Mouse (Mus musculus): ENCODE data around the gene Bet1l. TPM values are rescaled to one million over a fixed set of nuclear protein-coding genes. Genes with fewer than 3 reads are reported as not detected.

The Bet1l gene
- polyA plus RNA-seq, 1 experiment from 2014 or later: 22.5 TPM

DNA sequence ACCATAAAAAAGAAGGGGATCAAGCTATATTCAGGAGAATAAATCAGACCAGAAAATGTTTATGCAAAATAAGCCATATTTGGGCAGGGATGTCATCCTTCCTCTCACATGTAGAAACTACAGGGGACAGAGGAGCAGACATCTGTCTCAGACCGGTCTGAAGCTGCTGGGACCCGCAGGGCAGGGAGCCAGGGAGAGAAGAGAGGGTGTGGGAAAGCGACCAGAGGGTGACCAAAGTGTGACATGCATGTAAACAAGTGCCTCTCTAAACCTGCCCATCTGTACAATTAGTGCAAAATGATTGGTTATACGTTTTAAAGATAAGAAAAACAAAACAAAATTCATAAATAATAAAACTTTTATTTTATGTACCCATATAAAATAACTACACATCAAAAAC, 37.2 kb downstream of the Bet1l start:
- DNase-seq (ENCODE audit: extremely low spot score, low spot score): no peak
- Histone ChIP-seq H3K27me3 (ENCODE audit: poor library complexity, severe bottlenecking) (no peaks in the 10 kb centered on the region; the same call in 1 of the 2 replicates), H3K27ac (no peak overlapping the region), H3K36me3 (replicated peaks) (no peaks in the 10 kb centered on the region), H3K4me3 (no peak overlapping the region), H3K4me1 (peaks cover 10% of the 10 kb centered on the region), H3K9me3 (no peaks in the 10 kb centered on the region)
- 87% methylated on average over 4 of the region's 4 CpGs for WGBS

DNA sequence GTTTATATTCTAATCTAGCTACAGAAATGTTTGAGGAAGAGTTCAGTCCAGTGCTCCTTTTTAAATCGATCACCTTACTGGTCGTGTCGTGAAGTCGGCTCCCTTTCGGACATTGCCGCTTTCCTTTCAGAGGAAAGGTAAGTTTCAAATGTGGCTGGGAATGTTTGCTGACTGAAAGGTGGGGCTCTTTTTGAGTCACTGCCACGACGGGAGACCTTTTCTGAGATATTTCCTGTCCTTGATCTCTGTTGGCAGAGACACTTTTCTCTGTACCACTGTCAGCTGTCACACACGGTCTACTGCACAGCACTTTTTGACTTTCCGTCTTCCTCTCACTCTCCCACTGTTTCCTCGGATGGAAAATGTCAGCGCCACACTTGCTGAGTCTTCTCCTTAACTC, 44.5 kb downstream of the Bet1l start:
- Histone ChIP-seq H3K4me3 (no peak overlapping the region), H3K4me1 (no peaks in the 10 kb centered on the region), H3K27me3 (ENCODE audit: poor library complexity, severe bottlenecking) (no peaks in the 10 kb centered on the region), H3K36me3 (replicated peaks) (peaks cover 29% of the 10 kb centered on the region), H3K27ac (no peak overlapping the region), H3K9me3 (no peaks in the 10 kb centered on the region)
- 96% methylated on average over 12 of the region's 12 CpGs for WGBS
- DNase-seq (ENCODE audit: extremely low spot score, low spot score): no peak

DNA sequence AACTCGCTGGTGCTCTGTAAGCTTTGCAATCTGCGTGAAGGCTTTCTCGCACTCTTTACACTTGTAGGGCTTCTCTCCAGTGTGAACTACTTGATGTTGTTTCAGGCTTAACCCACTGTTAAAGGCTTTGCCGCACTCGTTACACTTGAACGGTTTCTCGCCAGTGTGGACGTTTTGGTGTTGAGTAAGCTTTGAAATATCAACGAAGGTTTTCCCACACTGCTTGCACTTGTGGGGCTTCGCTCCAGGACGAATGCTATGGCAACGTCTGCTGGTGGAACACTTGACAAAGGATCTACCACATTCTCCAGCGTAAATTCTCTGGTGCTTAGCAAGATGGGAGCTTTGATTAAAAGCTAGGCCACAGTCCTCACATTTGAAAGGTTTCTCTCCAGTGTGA, 45.7 kb downstream of the Bet1l start:
- 90% methylated on average over 13 of the region's 13 CpGs for WGBS
- Histone ChIP-seq H3K4me1 (no peaks in the 10 kb centered on the region), H3K36me3 (replicated peaks) (peaks cover 29% of the 10 kb centered on the region), H3K27ac (no peak overlapping the region), H3K27me3 (ENCODE audit: poor library complexity, severe bottlenecking) (no peaks in the 10 kb centered on the region), H3K4me3 (no peak overlapping the region), H3K9me3 (no peaks in the 10 kb centered on the region)
- no peak for DNase-seq (ENCODE audit: extremely low spot score, low spot score)

DNA sequence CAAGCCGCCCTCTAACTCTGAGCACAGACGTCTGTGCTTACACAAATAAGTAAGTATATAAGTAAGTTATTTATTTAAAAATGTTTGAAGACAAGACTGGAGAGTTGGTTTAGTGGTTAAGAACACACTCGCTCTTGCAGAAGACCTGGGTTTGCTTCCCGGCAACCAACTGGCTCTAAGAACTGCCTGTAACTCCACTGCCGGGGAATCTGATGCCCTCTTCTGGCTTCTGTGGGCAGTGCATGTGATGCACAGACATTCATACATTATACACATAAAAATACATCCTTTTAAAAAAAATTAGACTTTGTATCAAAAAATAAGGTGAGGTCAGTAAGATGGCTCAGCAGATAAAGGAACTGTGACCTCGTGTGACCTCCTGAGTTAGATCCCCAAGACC, 46.9 kb downstream of the Bet1l start:
- WGBS: 95% methylated on average over 6 of the region's 6 CpGs
- no peak overlapping the region for H3K27ac ChIP-seq
- no peak for DNase-seq (ENCODE audit: extremely low spot score, low spot score)

DNA sequence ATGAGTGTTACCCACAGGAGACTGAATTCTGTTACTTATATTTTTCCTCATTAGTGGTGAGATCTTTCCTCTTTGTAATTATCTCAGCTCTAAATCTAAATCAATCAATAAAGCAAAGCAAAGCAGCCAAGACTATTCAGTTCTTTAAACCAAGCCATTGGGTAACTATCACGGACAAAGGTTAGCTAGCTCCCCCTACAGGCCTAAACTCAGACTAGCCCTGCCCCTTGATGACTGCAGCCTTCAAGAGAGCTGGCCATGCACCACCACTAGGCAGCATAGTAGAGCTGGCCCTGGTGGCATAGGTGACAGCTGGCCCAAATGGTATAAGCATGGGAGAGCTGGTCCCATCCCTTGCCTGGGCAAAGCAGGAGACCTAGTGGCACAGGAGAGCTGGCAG, 51.7 kb downstream of the Bet1l start:
- Histone ChIP-seq H3K27me3 (ENCODE audit: poor library complexity, severe bottlenecking) (no peaks in the 10 kb centered on the region), H3K36me3 (replicated peaks) (peaks cover 5% of the 10 kb centered on the region), H3K4me3 (no peak overlapping the region), H3K4me1 (no peaks in the 10 kb centered on the region), H3K27ac (no peak overlapping the region), H3K9me3 (no peaks in the 10 kb centered on the region)
- WGBS: 9% methylated on average over 1 of the region's 1 CpGs
- DNase-seq (ENCODE audit: extremely low spot score, low spot score): no peak

More for the DNA sequence above, 46.9 kb downstream of the Bet1l start:
- peaks cover 29% of the 10 kb centered on the region for H3K36me3 ChIP-seq (replicated peaks)
- no peak overlapping the region for H3K4me3 ChIP-seq
- H3K4me1 ChIP-seq: no peaks in the 10 kb centered on the region
- H3K9me3 ChIP-seq: no peaks in the 10 kb centered on the region
- no peaks in the 10 kb centered on the region for H3K27me3 ChIP-seq (ENCODE audit: poor library complexity, severe bottlenecking)

Other genes with a start within 250 kb of the Bet1l start
- not detected in 2 replicates for gene Olfr61, start 228.6 kb downstream of the Bet1l start, polyA plus RNA-seq (2016; fragmentation: Nextera tagmentation; extraction: Ambion mirVana)
- gene Olfr53, start 211.1 kb downstream of the Bet1l start, polyA plus RNA-seq (2016; fragmentation: Nextera tagmentation; extraction: Ambion mirVana): not detected in 2 replicates
- gene Olfr539, start 197.6 kb downstream of the Bet1l start, polyA plus RNA-seq (2016; fragmentation: Nextera tagmentation; extraction: Ambion mirVana): not detected in 2 replicates
- gene Olfr45, start 175.6 kb downstream of the Bet1l start, polyA plus RNA-seq (2016; fragmentation: Nextera tagmentation; extraction: Ambion mirVana): not detected in 2 replicates
- gene Olfr541, start 160.3 kb downstream of the Bet1l start, polyA plus RNA-seq (2016; fragmentation: Nextera tagmentation; extraction: Ambion mirVana): not detected in 2 replicates
- gene Cyp2e1, start 93.8 kb downstream of the Bet1l start, polyA plus RNA-seq (2016; fragmentation: Nextera tagmentation; extraction: Ambion mirVana): not detected in 2 replicates
- not detected in 2 replicates for gene Syce1, start 69.7 kb downstream of the Bet1l start, polyA plus RNA-seq (2016; fragmentation: Nextera tagmentation; extraction: Ambion mirVana)
- 3.7 and 3.8 TPM in 2 replicates for gene Zfp941, start 35.4 kb downstream of the Bet1l start, polyA plus RNA-seq (2016; fragmentation: Nextera tagmentation; extraction: Ambion mirVana)
- 0.41 and 0.64 TPM in 2 replicates for gene Urah, start 22.6 kb downstream of the Bet1l start, polyA plus RNA-seq (2016; fragmentation: Nextera tagmentation; extraction: Ambion mirVana)
- not detected in 2 replicates for gene Scgb1c1, start 12.0 kb downstream of the Bet1l start, polyA plus RNA-seq (2016; fragmentation: Nextera tagmentation; extraction: Ambion mirVana)
- not detected in 2 replicates for gene Odf3, start 9.8 kb downstream of the Bet1l start, polyA plus RNA-seq (2016; fragmentation: Nextera tagmentation; extraction: Ambion mirVana)
- not detected in 2 replicates for gene Gm45785, start 1.2 kb downstream of the Bet1l start, polyA plus RNA-seq (2016; fragmentation: Nextera tagmentation; extraction: Ambion mirVana)
- gene Ric8a, start 620 bp downstream of the Bet1l start, polyA plus RNA-seq (2016; fragmentation: Nextera tagmentation; extraction: Ambion mirVana): 51.3 and 57.6 TPM in 2 replicates
- gene Psmd13, start 24.4 kb upstream of the Bet1l start, polyA plus RNA-seq (2016; fragmentation: Nextera tagmentation; extraction: Ambion mirVana): 354 and 374 TPM in 2 replicates
- 26.8 and 28.4 TPM in 2 replicates for gene Sirt3, start 24.7 kb upstream of the Bet1l start, polyA plus RNA-seq (2016; fragmentation: Nextera tagmentation; extraction: Ambion mirVana)
- not detected in 2 replicates for gene Cox8b, start 42.9 kb upstream of the Bet1l start, polyA plus RNA-seq (2016; fragmentation: Nextera tagmentation; extraction: Ambion mirVana)
- 0.06 and 0.10 TPM in 2 replicates for gene Nlrp6, start 63.3 kb upstream of the Bet1l start, polyA plus RNA-seq (2016; fragmentation: Nextera tagmentation; extraction: Ambion mirVana)
- 14.2 and 14.5 TPM in 2 replicates for gene Pgghg, start 83.8 kb upstream of the Bet1l start, polyA plus RNA-seq (2016; fragmentation: Nextera tagmentation; extraction: Ambion mirVana)
- 2.0 TPM in 2 replicates for gene Ifitm5, start 92.7 kb upstream of the Bet1l start, polyA plus RNA-seq (2016; fragmentation: Nextera tagmentation; extraction: Ambion mirVana)
- 0.33 TPM in 1 of 2 replicates, not detected in the other for gene Gm45717, start 98.4 kb upstream of the Bet1l start, polyA plus RNA-seq (2016; fragmentation: Nextera tagmentation; extraction: Ambion mirVana)
- gene Ifitm2, start 98.4 kb upstream of the Bet1l start, polyA plus RNA-seq (2016; fragmentation: Nextera tagmentation; extraction: Ambion mirVana): 365 and 397 TPM in 2 replicates
- gene Ifitm1, start 109.6 kb upstream of the Bet1l start, polyA plus RNA-seq (2016; fragmentation: Nextera tagmentation; extraction: Ambion mirVana): 3.7 and 4.1 TPM in 2 replicates
- 10.8 and 13.8 TPM in 2 replicates for gene Ifitm3, start 153.2 kb upstream of the Bet1l start, polyA plus RNA-seq (2016; fragmentation: Nextera tagmentation; extraction: Ambion mirVana)
- not detected in 2 replicates for gene Ifitm6, start 160.3 kb upstream of the Bet1l start, polyA plus RNA-seq (2016; fragmentation: Nextera tagmentation; extraction: Ambion mirVana)
- gene Gm17387, start 171.6 kb upstream of the Bet1l start, polyA plus RNA-seq (2016; fragmentation: Nextera tagmentation; extraction: Ambion mirVana): not detected in 2 replicates
- gene B4galnt4, start 203.5 kb upstream of the Bet1l start, polyA plus RNA-seq (2016; fragmentation: Nextera tagmentation; extraction: Ambion mirVana): 24.6 and 30.4 TPM in 2 replicates
- 2.4 and 2.8 TPM in 2 replicates for gene Pkp3, start 220.6 kb upstream of the Bet1l start, polyA plus RNA-seq (2016; fragmentation: Nextera tagmentation; extraction: Ambion mirVana)
- gene Sigirr, start 243.0 kb upstream of the Bet1l start, polyA plus RNA-seq (2016; fragmentation: Nextera tagmentation; extraction: Ambion mirVana): 2.0 and 2.2 TPM in 2 replicates